9 mouse cellular contexts compared by ENCODE assay signal in genomic region chr4:129557256-129557808, GRCm38 (mm10). TPM values are rescaled to one million over a fixed set of nuclear protein-coding genes. Genes with fewer than 3 reads are reported as not detected.
DNase-seq lines count a peak whose midpoint lies in the region; ATAC-seq and TF ChIP-seq lines count a peak whose summit lies in the region.
"Had no signal": no experiment of that assay in that cellular context is flagged by ENCODE, and none has a peak within 500 bp of the region (broad histone marks: within the 10 kb centered on the region; RNA-seq: fewer than 3 reads in every experiment).

No protein-coding gene starts in this region.

- peaks cover 13% of the 10 kb centered on the region for H3K4me1 ChIP-seq in heart, postnatal 0 days (ENCODE audit: control insufficient read depth, insufficient read depth)
- H3K4me1 ChIP-seq in embryonic facial prominence, embryonic 13.5 days, result peaks cover 17% of the 10 kb centered on the region
- H3K4me1 ChIP-seq in limb, embryonic 10.5 days, result peaks cover 30% of the 10 kb centered on the region
- H3K4me1 ChIP-seq in neural tube, embryonic 14.5 days (ENCODE audit: control insufficient read depth, insufficient read depth, low read length), result peaks cover 2% of the 10 kb centered on the region; the same call in 1 of the 2 replicates

- ATAC-seq in heart, postnatal 0 days (ENCODE audit: insufficient read depth, low read depth), result no peak
- ATAC-seq in embryonic facial prominence, embryonic 13.5 days (ENCODE audit: insufficient number of reproducible peaks, insufficient read depth, low FRiP score, low TSS enrichment, low read depth), result no peak
- ATAC-seq in neural tube, embryonic 14.5 days (ENCODE audit: low read depth), result no peak
- ATAC-seq in inflammation-experienced regulatory T-cells, adult 6 months, result no peak
- ATAC-seq: Patski had no signal

- no peak for TF ChIP-seq CTCF in heart, postnatal 0 days (IDR thresholded peaks at IDR 0.05; ENCODE audit: low read depth)

- H3K27ac ChIP-seq in heart, postnatal 0 days (ENCODE audit: low read depth), result peak overlapping the region; percentile 62; the same call in 1 of the 2 replicates
- H3K27ac ChIP-seq in embryonic facial prominence, embryonic 13.5 days, result peak overlapping the region; percentile 78; the same call in 1 of the 2 replicates
- peak overlapping the region; percentile 88 for H3K27ac ChIP-seq in limb, embryonic 10.5 days
- H3K27ac ChIP-seq in neural tube, embryonic 14.5 days (ENCODE audit: low read depth, low read length), result no peak overlapping the region

- no peaks in the 10 kb centered on the region for H3K36me3 ChIP-seq in heart, postnatal 0 days (replicated peaks; ENCODE audit: control insufficient read depth, insufficient read depth, low read length)
- H3K36me3 ChIP-seq in embryonic facial prominence, embryonic 13.5 days, result no peaks in the 10 kb centered on the region
- no peaks in the 10 kb centered on the region for H3K36me3 ChIP-seq in limb, embryonic 10.5 days
- no peaks in the 10 kb centered on the region for H3K36me3 ChIP-seq in neural tube, embryonic 14.5 days (ENCODE audit: control insufficient read depth, insufficient read depth, low read length)

- no peaks in the 10 kb centered on the region for H3K9me3 ChIP-seq in heart, postnatal 0 days (replicated peaks; ENCODE audit: control insufficient read depth, low read length)
- H3K9me3 ChIP-seq in embryonic facial prominence, embryonic 13.5 days, result no peaks in the 10 kb centered on the region
- H3K9me3 ChIP-seq in limb, embryonic 10.5 days (replicated peaks), result no peaks in the 10 kb centered on the region
- H3K9me3 ChIP-seq in neural tube, embryonic 14.5 days (ENCODE audit: control insufficient read depth, low read length), result no peaks in the 10 kb centered on the region

- WGBS in heart, postnatal 0 days, result 61% methylated on average over 9 of the region's 9 CpGs
- WGBS in embryonic facial prominence, embryonic 13.5 days, result 66% methylated on average over 9 of the region's 9 CpGs
- WGBS in limb, embryonic 10.5 days, result 50% methylated on average over 9 of the region's 9 CpGs
- WGBS in neural tube, embryonic 14.5 days, result 83% methylated on average over 9 of the region's 9 CpGs

- TF ChIP-seq EP300 in heart, postnatal 0 days (IDR thresholded peaks at IDR 0.05; ENCODE audit: low read depth), result no peak

- peak overlapping the region; percentile 48; the same call in 1 of the 2 replicates for H3K9ac ChIP-seq in heart, postnatal 0 days (replicated peaks; ENCODE audit: low read depth, low read length)
- peak overlapping the region; percentile 75; the same call in 1 of the 2 replicates for H3K9ac ChIP-seq in embryonic facial prominence, embryonic 13.5 days
- no peak overlapping the region for H3K9ac ChIP-seq in neural tube, embryonic 14.5 days (replicated peaks; ENCODE audit: low read depth, low read length)

- H3K27me3 ChIP-seq in heart, postnatal 0 days (ENCODE audit: control insufficient read depth, insufficient read depth, low read length), result no peaks in the 10 kb centered on the region
- no peaks in the 10 kb centered on the region for H3K27me3 ChIP-seq in embryonic facial prominence, embryonic 13.5 days
- H3K27me3 ChIP-seq in limb, embryonic 10.5 days (ENCODE audit: low read depth, poor library complexity, severe bottlenecking), result no peaks in the 10 kb centered on the region
- no peaks in the 10 kb centered on the region for H3K27me3 ChIP-seq in neural tube, embryonic 14.5 days (ENCODE audit: control insufficient read depth, insufficient read depth, low read length)
- H3K27me3 ChIP-seq: Patski had no signal

- peak overlapping the region; percentile 56; the same call in 1 of the 2 replicates for H3K4me3 ChIP-seq in heart, postnatal 0 days (ENCODE audit: low read depth, low read length)
- H3K4me3 ChIP-seq in embryonic facial prominence, embryonic 13.5 days, result peak overlapping the region; percentile 55
- peak overlapping the region; percentile 65; the same call in 1 of the 2 replicates for H3K4me3 ChIP-seq in limb, embryonic 10.5 days
- H3K4me3 ChIP-seq in neural tube, embryonic 14.5 days (ENCODE audit: low read depth, low read length), result no peak overlapping the region

- peak overlapping the region; percentile 85 for H3K4me2 ChIP-seq in heart, postnatal 0 days (ENCODE audit: low read depth, low read length)
- peak overlapping the region; percentile 86 for H3K4me2 ChIP-seq in embryonic facial prominence, embryonic 13.5 days
- peak overlapping the region; percentile 52; the same call in 1 of the 2 replicates for H3K4me2 ChIP-seq in neural tube, embryonic 14.5 days (ENCODE audit: low read depth, low read length)

- no peak for DNase-seq in heart, postnatal 0 days (ENCODE audit: low spot score)
- DNase-seq in heart, adult 18-20 months, result no peak
- DNase-seq in limb, embryonic 10.5 days (ENCODE audit: low spot score), result no peak
- no peak for DNase-seq in frontal cortex, postnatal 14 days (ENCODE audit: low spot score in 2 of 2)
- DNase-seq in kidney, adult 9 months, result no peak

RNA-seq across cellular contexts. Expression of gene Hdac1, which starts 14.8 kb away (rescaled TPM):
- total RNA-seq in heart, postnatal 0 days (2014; rRNA removed; ENCODE audit: low replicate concordance), result 25.8 and 34.5 TPM in 2 replicates
- polyA plus RNA-seq in heart, postnatal 0 days (2015; fragmentation: Nextera tagmentation; extraction: Ambion mirVana), result 73.6 and 77.9 TPM in 2 replicates
- total RNA-seq in heart, adult 18-20 months (2021), result 10 to 100 TPM; 12.5 to 17.5 TPM
- 237 and 240 TPM in 2 replicates for polyA plus RNA-seq in embryonic facial prominence, embryonic 13.5 days (2015; fragmentation: Nextera tagmentation; extraction: Ambion mirVana)
- polyA plus RNA-seq in limb, embryonic 10.5 days (2016; fragmentation: Nextera tagmentation; extraction: Ambion mirVana), result 308 and 336 TPM in 2 replicates
- 67.2 and 94.0 TPM in 2 replicates for polyA plus RNA-seq in neural tube, embryonic 14.5 days (2014; fragmentation: Nextera tagmentation; extraction: Ambion mirVana)
- 100 to 1,000 TPM; 256 to 267 (median 261) TPM for polyA plus RNA-seq in inflammation-experienced regulatory T-cells, adult 6 months (2017; shearing (Covaris generic))

RNA-seq across cellular contexts. Expression of gene Lck, which starts 16.1 kb away (rescaled TPM):
- 2.0 and 8.9 TPM in 2 replicates for total RNA-seq in heart, postnatal 0 days (2014; rRNA removed; ENCODE audit: low replicate concordance)
- 0.71 and 0.99 TPM in 2 replicates for polyA plus RNA-seq in heart, postnatal 0 days (2015; fragmentation: Nextera tagmentation; extraction: Ambion mirVana)
- total RNA-seq in heart, adult 18-20 months (2021), result 1 to 10 TPM in 1 of 2 experiments, under 1 TPM in 1; 0.32 to 5.0 TPM
- 7.4 and 9.5 TPM in 2 replicates for polyA plus RNA-seq in embryonic facial prominence, embryonic 13.5 days (2015; fragmentation: Nextera tagmentation; extraction: Ambion mirVana)
- 10.3 and 13.5 TPM in 2 replicates for polyA plus RNA-seq in limb, embryonic 10.5 days (2016; fragmentation: Nextera tagmentation; extraction: Ambion mirVana)
- polyA plus RNA-seq in neural tube, embryonic 14.5 days (2014; fragmentation: Nextera tagmentation; extraction: Ambion mirVana), result 10.0 and 10.5 TPM in 2 replicates
- polyA plus RNA-seq in inflammation-experienced regulatory T-cells, adult 6 months (2017; shearing (Covaris generic)), result 1,000 to 10,000 TPM; 1,449 to 1,788 (median 1,727) TPM

RNA-seq across cellular contexts. Expression of gene Fam167b, which starts 21.0 kb away (rescaled TPM):
- total RNA-seq in heart, postnatal 0 days (2014; rRNA removed; ENCODE audit: low replicate concordance), result 4.6 and 6.2 TPM in 2 replicates
- polyA plus RNA-seq in heart, postnatal 0 days (2015; fragmentation: Nextera tagmentation; extraction: Ambion mirVana), result 6.1 and 6.2 TPM in 2 replicates
- total RNA-seq in heart, adult 18-20 months (2021), result under 1 TPM in 1 of 2 experiments, not detected in 1; 0.44 TPM
- polyA plus RNA-seq in embryonic facial prominence, embryonic 13.5 days (2015; fragmentation: Nextera tagmentation; extraction: Ambion mirVana), result 3.4 and 5.8 TPM in 2 replicates
- polyA plus RNA-seq in limb, embryonic 10.5 days (2016; fragmentation: Nextera tagmentation; extraction: Ambion mirVana), result 2.6 and 5.1 TPM in 2 replicates
- polyA plus RNA-seq in neural tube, embryonic 14.5 days (2014; fragmentation: Nextera tagmentation; extraction: Ambion mirVana), result not detected in 2 replicates
- under 1 TPM in 2 of 3 experiments, not detected in 1; 0.97 to 0.98 TPM for polyA plus RNA-seq in inflammation-experienced regulatory T-cells, adult 6 months (2017; shearing (Covaris generic))
- polyA plus RNA-seq: Patski had no signal

RNA-seq across cellular contexts. Expression of gene Eif3i, which starts 43.1 kb away (rescaled TPM):
- 408 and 443 TPM in 2 replicates for total RNA-seq in heart, postnatal 0 days (2014; rRNA removed; ENCODE audit: low replicate concordance)
- polyA plus RNA-seq in heart, postnatal 0 days (2015; fragmentation: Nextera tagmentation; extraction: Ambion mirVana), result 169 and 172 TPM in 2 replicates
- 100 to 1,000 TPM; 114 to 126 TPM for total RNA-seq in heart, adult 18-20 months (2021)
- polyA plus RNA-seq in embryonic facial prominence, embryonic 13.5 days (2015; fragmentation: Nextera tagmentation; extraction: Ambion mirVana), result 274 and 289 TPM in 2 replicates
- 322 and 358 TPM in 2 replicates for polyA plus RNA-seq in limb, embryonic 10.5 days (2016; fragmentation: Nextera tagmentation; extraction: Ambion mirVana)
- polyA plus RNA-seq in neural tube, embryonic 14.5 days (2014; fragmentation: Nextera tagmentation; extraction: Ambion mirVana), result 206 and 221 TPM in 2 replicates
- 100 to 1,000 TPM; 335 to 403 (median 335) TPM for polyA plus RNA-seq in inflammation-experienced regulatory T-cells, adult 6 months (2017; shearing (Covaris generic))

RNA-seq across cellular contexts. Expression of gene Tmem234, which starts 43.1 kb away (rescaled TPM):
- 108 and 115 TPM in 2 replicates for total RNA-seq in heart, postnatal 0 days (2014; rRNA removed; ENCODE audit: low replicate concordance)
- 150 and 161 TPM in 2 replicates for polyA plus RNA-seq in heart, postnatal 0 days (2015; fragmentation: Nextera tagmentation; extraction: Ambion mirVana)
- 10 to 100 TPM; 40.6 to 45.1 TPM for total RNA-seq in heart, adult 18-20 months (2021)
- polyA plus RNA-seq in embryonic facial prominence, embryonic 13.5 days (2015; fragmentation: Nextera tagmentation; extraction: Ambion mirVana), result 195 and 215 TPM in 2 replicates
- 228 and 231 TPM in 2 replicates for polyA plus RNA-seq in limb, embryonic 10.5 days (2016; fragmentation: Nextera tagmentation; extraction: Ambion mirVana)
- polyA plus RNA-seq in neural tube, embryonic 14.5 days (2014; fragmentation: Nextera tagmentation; extraction: Ambion mirVana), result 188 and 191 TPM in 2 replicates
- polyA plus RNA-seq in inflammation-experienced regulatory T-cells, adult 6 months (2017; shearing (Covaris generic)), result 100 to 1,000 TPM; 283 to 327 (median 313) TPM

Comparison
In these comparisons a context has a peak if more than half of its experiments do, and no peak if none do; other contexts are left out.
1. RNA of gene Lck, which starts 16.1 kb away (polyA plus RNA-seq): 1,449 to 1,788 TPM in inflammation-experienced regulatory T-cells, adult 6 months; 10.0 to 10.5 TPM in neural tube, embryonic 14.5 days, 10.3 to 13.5 TPM in limb, embryonic 10.5 days, 7.4 to 9.5 TPM in embryonic facial prominence, embryonic 13.5 days and 0.71 to 0.99 TPM in heart, postnatal 0 days; every median in the first group is over 10 times any median in the second.
2. Peak in every context shown above with its lines, with median percentiles within 50 percentile points of each other: H3K4me2 ChIP-seq.